Comparison of ENCODE assay signal across 25 mouse cellular contexts in genomic region chr19:9048981-9049687, GRCm38 (mm10). TPM values are rescaled to one million over a fixed set of nuclear protein-coding genes. Genes with fewer than 3 reads are reported as not detected.
A peak's percentile ranks its signal among the peaks of the same experiment; 100 is the strongest.
DNase-seq lines count a peak whose midpoint lies in the region; ATAC-seq lines count a peak whose summit lies in the region.
"Had no signal": no experiment of that assay in that cellular context is flagged by ENCODE, and none has a peak within 500 bp of the region (broad histone marks: within the 10 kb centered on the region; RNA-seq: fewer than 3 reads in every experiment).

No protein-coding gene starts in this region.

- WGBS in liver, embryonic 12.5 days (ENCODE audit: insufficient replicate concordance) = 83% methylated on average over 4 of the region's 4 CpGs

- DNase-seq in adrenal gland, postnatal 14 days = peak; percentile 36
- DNase-seq in adrenal gland, postnatal 4 days (ENCODE audit: low spot score in 2 of 2) = no peak
- DNase-seq in liver (no peak), R1 (ENCODE audit: low read depth, low spot score) (peak; percentile 75)
- DNase-seq in urinary bladder, postnatal 10 days (ENCODE audit: low spot score) = no peak
- DNase-seq: adrenal gland, postnatal 10 days; cerebellum, adult 11 months; cerebellum, adult 9-10 months; cerebellum, postnatal 25 days; gastrocnemius, postnatal 36 days; heart, adult 2 months; heart, postnatal 36 days; kidney, adult 11 months had no signal

- peaks cover 6% of the 10 kb centered on the region for H3K9me3 ChIP-seq in liver, embryonic 12.5 days (replicated peaks)
- H3K9me3 ChIP-seq: embryonic facial prominence, embryonic 12.5 days; forebrain, embryonic 15.5 days; heart, embryonic 13.5 days; hindbrain, embryonic 15.5 days had no signal

- H3K4me2 ChIP-seq in liver, embryonic 12.5 days = no peak overlapping the region
- H3K4me2 ChIP-seq: embryonic facial prominence, embryonic 12.5 days; forebrain, embryonic 15.5 days; heart, embryonic 13.5 days; hindbrain, embryonic 15.5 days had no signal

- H3K9ac ChIP-seq in liver, embryonic 12.5 days = no peak overlapping the region
- H3K9ac ChIP-seq: embryonic facial prominence, embryonic 12.5 days; forebrain, embryonic 15.5 days; heart, embryonic 13.5 days; hindbrain, embryonic 15.5 days had no signal

- H3K4me1 ChIP-seq in liver, embryonic 12.5 days = peaks cover 75% of the 10 kb centered on the region
- H3K4me1 ChIP-seq: forebrain, embryonic 15.5 days; hindbrain, embryonic 15.5 days had no signal

- H3K27me3 ChIP-seq in liver, embryonic 12.5 days (replicated peaks) = no peaks in the 10 kb centered on the region
- H3K27me3 ChIP-seq: CH12.LX; embryonic facial prominence, embryonic 12.5 days; forebrain, embryonic 15.5 days; heart, embryonic 13.5 days; hindbrain, embryonic 15.5 days had no signal

- H3K27ac ChIP-seq in liver, embryonic 12.5 days = peak overlapping the region; percentile 87
- H3K27ac ChIP-seq: embryonic facial prominence, embryonic 12.5 days; forebrain, embryonic 15.5 days; heart, adult 2 months; hindbrain, embryonic 15.5 days had no signal

- H3K4me3 ChIP-seq in liver, embryonic 12.5 days = no peak overlapping the region
- H3K4me3 ChIP-seq: embryonic facial prominence, embryonic 12.5 days; forebrain, embryonic 15.5 days; heart, adult 2 months; heart, embryonic 13.5 days; hindbrain, embryonic 15.5 days had no signal

- no peak for ATAC-seq in liver, embryonic 12.5 days
- ATAC-seq: activated CD4-positive, CD25-positive, alpha-beta regulatory T cell, adult 4 months; forebrain, embryonic 15.5 days had no signal

- peaks cover 6% of the 10 kb centered on the region; the same call in 1 of the 2 replicates for H3K36me3 ChIP-seq in liver, embryonic 12.5 days
- H3K36me3 ChIP-seq: embryonic facial prominence, embryonic 12.5 days; forebrain, embryonic 15.5 days; heart, embryonic 13.5 days; hindbrain, embryonic 15.5 days had no signal

RNA-seq across cellular contexts. Expression of gene Scgb1a1, which starts 38.6 kb away (rescaled TPM):
- total RNA-seq in adrenal gland, postnatal 14 days (2021) = 4.4 TPM in 1 of 2 replicates, not detected in the other
- total RNA-seq in adrenal gland, postnatal 4 days (2021) = not detected
- polyA plus RNA-seq in liver, embryonic 12.5 days (2016; fragmentation: Nextera tagmentation; extraction: Ambion mirVana) = not detected in 2 replicates
- total RNA-seq: CH12.LX; ES-E14; gastrocnemius, adult 8-10 months; gastrocnemius, postnatal 36 days; heart, postnatal 36 days had no signal
- polyA plus RNA-seq: activated CD4-positive, CD25-positive, alpha-beta regulatory T cell, adult 4 months; cortical plate, adult 2 months; embryonic facial prominence, embryonic 12.5 days; forebrain, embryonic 11.5 days; forebrain, embryonic 15.5 days; heart, embryonic 13.5 days; hindbrain, embryonic 11.5 days; hindbrain, embryonic 15.5 days had no signal

Comparison
In these comparisons a context has a peak if more than half of its experiments do, and no peak if none do; other contexts are left out.
1. DNase-seq: peak in adrenal gland, postnatal 14 days (single experiment) and R1 (single experiment); none in adrenal gland, postnatal 4 days (0 of 2), liver (single experiment) and urinary bladder, postnatal 10 days (single experiment).